Mouse (Mus musculus): ENCODE data around the gene Lars2.
"Not testable (repeated sequence)": the region's sequence is repeated elsewhere in the genome, so short reads cannot be mapped to it uniquely, and the experiment has no call there.

The Lars2 gene

DNA sequence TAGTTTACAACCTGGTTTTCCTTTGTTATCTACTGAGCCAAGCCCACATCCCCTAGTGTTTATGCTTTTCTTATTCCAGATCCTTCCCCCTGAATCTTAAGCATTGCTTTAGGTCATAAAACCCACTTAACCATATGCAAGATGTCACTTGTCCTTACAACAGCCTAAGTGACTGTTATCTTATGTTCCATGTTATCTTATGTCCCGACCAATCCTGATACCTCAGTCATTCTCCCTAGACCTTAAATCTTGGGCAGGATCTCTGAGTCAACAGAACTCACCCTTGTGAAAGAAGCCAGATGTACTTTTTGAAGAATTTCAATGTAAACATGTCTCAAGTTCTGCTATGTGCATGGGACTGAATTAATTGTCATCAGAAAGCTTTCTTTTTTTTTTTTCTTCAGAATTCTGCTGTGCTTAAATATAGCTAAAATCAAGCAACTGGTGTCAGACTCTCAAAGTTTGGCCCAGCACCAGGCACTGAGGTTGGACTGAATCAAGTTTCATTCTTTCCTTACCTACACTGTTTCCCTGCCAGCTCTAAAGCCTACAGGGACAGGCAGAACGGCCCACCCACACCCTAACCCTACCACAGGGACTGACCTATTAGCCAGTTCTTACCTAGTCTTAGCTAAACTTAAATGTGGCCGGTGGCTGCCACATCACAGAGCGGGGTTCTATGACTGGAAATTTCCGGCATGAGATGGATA is 24.6 kb downstream of the Lars2 start:
- DNase-seq (ENCODE audit: low spot score in 2 of 2): no peak

- DNase-seq (ENCODE audit: low spot score in 2 of 2): no peak
Measured at GRCm38 (mm10) chr9:123394856-123395255, 28.1 kb downstream of the Lars2 start.

- no peak for DNase-seq (ENCODE audit: low spot score in 2 of 2)
Measured at GRCm38 (mm10) chr9:123397701-123398100, 31.0 kb downstream of the Lars2 start.

- no peak for DNase-seq (ENCODE audit: low spot score in 2 of 2)
Measured at GRCm38 (mm10) chr9:123402215-123402614, 35.5 kb downstream of the Lars2 start.

- no peak for DNase-seq (ENCODE audit: low spot score in 2 of 2)
Measured at GRCm38 (mm10) chr9:123403031-123403430, 36.3 kb downstream of the Lars2 start.

DNA sequence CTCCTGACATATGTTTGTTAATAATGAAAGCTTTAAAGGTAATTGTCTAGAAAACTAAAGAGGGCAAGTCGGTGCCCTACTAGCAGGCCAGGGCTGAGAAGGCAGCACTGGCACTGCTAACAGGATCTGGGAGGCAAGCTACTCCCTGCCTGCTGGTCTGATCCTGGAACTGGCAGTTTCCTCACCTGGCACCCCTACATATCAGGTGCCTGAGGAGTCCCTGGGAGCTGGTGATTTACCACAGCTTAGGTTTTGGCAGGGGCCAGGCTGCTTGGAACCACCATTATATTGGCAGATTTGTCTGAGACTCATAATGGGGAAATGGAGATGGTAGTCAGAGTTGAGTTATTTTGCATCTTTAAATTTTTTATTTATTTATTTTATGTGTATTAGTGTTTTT is 38.5 kb downstream of the Lars2 start:
- no peak for DNase-seq (ENCODE audit: low spot score in 2 of 2)

- DNase-seq (ENCODE audit: low spot score in 2 of 2): no peak
Measured at GRCm38 (mm10) chr9:123408771-123409170, 42.0 kb downstream of the Lars2 start.

- DNase-seq (ENCODE audit: low spot score in 2 of 2): no peak
Measured at GRCm38 (mm10) chr9:123429863-123430262, 63.1 kb downstream of the Lars2 start.

DNA sequence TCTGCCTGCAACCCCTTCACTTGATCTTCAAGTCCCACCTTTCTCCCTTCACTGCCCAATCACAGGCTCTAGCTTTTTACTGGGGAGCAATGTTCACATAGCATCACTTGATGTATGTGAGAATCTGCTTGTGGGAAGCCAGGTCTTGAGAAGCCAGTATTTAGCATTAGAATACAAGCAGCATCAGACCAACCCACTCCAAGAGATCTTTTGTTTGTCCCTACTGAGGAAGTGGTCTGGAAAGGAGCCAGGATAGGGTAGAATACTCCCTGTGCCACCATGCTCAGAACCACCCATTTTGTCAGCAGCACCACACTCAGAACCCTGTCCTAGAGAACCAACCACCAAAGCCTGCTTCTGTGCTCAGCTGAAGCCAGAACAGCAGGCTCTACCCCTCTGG is 64.2 kb downstream of the Lars2 start:
- no peak for DNase-seq (ENCODE audit: low spot score in 2 of 2)

DNA sequence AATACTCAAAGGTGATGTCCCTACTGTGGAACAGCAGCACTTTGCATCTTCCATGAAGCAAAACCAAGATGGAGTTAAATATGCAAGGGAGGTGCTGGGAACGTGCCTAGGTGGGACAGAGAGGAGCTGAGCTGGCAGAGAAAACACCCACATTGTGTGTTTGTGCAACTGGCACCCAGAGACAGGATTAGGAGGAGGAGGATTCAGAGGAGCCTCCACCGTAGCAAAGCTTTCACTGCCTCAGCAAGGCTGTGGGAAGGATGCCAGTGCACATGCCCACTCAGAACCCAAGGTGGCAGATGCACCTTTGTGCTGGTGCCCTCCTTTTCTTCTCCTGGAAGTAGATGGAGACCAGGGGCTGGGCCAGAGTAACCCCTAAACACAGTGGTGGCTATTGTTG is 71.5 kb downstream of the Lars2 start:
- DNase-seq (ENCODE audit: low spot score in 2 of 2): peak; percentile 55 to 64

DNA sequence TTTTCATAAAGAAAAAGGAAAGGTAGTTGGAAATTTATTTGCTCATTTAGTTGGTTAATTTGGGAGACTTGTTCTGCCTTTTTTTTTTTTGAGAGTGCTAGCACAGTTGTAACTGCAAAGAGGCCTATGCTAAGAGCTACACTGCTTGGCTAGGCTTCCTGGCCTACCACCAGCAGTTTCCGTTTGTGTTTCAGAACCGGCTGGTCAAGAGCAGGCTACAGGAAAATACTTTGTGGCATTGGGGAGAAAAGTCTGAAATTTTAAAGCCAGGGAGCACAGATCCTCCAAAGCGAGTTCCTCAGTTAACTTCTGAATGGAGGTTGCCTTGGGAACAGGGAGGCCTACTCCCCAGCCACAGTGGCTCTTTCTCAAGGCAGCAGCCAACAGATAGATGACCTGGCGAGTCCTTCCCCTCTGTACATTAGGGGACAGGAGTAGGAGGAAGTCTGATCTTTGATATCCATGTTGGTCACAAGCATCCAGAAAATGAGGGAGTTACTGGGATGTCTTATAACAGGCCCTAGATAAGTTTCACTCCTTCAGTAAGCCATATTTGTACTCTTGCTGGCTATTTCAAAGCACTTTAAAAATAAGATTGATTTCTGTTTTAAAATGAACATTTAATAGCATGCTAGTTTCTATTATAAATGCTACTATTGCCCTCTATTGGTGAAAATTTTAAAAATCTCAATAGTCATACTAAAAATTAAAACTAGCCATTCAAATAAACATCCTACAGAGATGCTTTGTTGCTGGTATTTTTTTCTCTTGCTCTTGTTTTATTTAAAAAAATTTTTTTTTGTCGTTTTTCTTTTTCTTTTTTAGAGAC is 73.7 kb downstream of the Lars2 start:
- DNase-seq (ENCODE audit: low spot score in 2 of 2): no peak

- not testable (repeated sequence) for DNase-seq (ENCODE audit: low spot score in 2 of 2)
Measured at GRCm38 (mm10) chr9:123447101-123447500, 80.4 kb downstream of the Lars2 start.

GRCm38 (mm10) chr9:123448594-123448993 is 81.9 kb downstream of the Lars2 start:
- DNase-seq (ENCODE audit: low spot score in 2 of 2): no peak

DNA sequence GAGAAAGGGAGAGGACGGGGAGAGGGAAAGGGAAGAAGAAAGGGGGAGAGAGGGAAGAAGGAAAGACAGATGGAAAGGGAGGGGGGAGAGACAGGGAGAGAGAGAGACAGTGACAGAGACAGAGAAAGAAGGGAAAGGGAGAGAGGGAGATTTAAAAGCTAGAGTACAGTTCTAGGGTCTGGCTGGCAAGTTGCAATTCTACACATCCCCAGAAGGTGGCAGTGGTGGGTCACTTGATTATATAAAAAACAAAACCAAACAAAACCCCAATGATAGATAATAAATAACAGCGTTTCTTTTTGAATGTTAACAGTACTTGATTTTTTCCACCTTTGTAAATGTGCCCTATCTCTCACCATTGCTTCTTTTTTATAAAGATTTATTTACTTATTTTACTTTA is 83.4 kb downstream of the Lars2 start:
- no peak for DNase-seq (ENCODE audit: low spot score in 2 of 2)

- no peak for DNase-seq (ENCODE audit: low spot score in 2 of 2)
Measured at GRCm38 (mm10) chr9:123451772-123452171, 85.0 kb downstream of the Lars2 start.

GRCm38 (mm10) chr9:123456634-123457602 is 90.2 kb downstream of the Lars2 start:
- DNase-seq (ENCODE audit: low spot score in 2 of 2): no peak

DNA sequence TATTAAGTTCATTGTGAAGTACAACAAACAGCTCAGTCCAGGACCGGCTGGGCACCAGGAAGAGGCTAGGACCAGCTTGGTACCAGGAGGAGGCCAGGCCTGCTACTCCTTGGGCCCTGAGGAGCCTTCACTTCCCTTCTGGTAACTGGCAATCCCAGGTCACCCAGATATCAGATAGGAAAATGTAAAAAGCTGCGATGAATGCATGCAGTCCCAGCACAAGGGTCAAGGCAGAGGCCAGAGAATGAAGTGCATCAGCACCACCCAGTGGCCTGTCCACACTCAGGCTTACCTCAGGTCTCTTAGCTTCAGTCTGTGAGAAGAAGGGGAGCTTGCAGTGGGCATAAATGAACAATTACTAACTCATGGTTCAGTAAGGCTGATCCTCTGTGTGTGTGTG is 90.9 kb downstream of the Lars2 start:
- no peak for DNase-seq (ENCODE audit: low spot score in 2 of 2)

DNA sequence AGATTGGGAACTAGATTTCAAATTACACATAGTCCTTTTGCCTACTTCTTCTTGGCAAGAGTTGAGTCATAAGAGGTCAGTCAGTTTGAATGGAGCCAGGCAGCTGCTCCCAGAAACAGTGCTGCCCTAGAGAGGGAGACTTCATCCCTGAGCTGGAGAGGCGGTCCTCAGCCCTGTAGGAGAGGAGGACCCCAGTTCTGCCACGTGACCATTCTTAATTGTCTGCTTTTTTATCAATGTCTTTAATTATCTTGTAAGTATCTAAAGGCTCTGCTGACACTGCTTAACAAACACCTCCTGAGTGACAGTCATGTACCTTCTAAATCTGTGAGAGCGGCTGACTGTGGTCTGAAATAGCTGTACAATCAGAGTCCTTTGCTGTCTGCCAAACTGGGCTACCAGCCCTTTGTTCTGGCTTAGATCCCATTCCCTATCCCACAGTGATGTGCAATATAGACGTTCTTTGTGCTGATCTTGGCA is 100.5 kb downstream of the Lars2 start:
- DNase-seq (ENCODE audit: low spot score in 2 of 2): peak in 1 of 2 experiments; percentile 28

GRCm38 (mm10) chr9:123468406-123469085 is 101.8 kb downstream of the Lars2 start:
- DNase-seq (ENCODE audit: low spot score in 2 of 2): no peak

GRCm38 (mm10) chr9:123469087-123469486 is 102.4 kb downstream of the Lars2 start:
- no peak for DNase-seq (ENCODE audit: low spot score in 2 of 2)

- DNase-seq (ENCODE audit: low spot score in 2 of 2): no peak
Measured at GRCm38 (mm10) chr9:123473377-123473776, 106.7 kb downstream of the Lars2 start.

Measured in right cerebral cortex, postnatal 36 days (tissue).